Mouse (Mus musculus) midbrain, postnatal 0 days (tissue): Measurements from ENCODE around the gene Klhl24. TPM values are rescaled to one million over a fixed set of nuclear protein-coding genes. Genes with fewer than 3 reads are reported as not detected.
A peak's percentile ranks its signal among the peaks of the same experiment; 100 is the strongest.

Experiments
- ATAC-seq: fragments of 200-750 bp; cut with Nextera tagmentation; 2 replicates; pipeline ENCODE4 v1.8.0; 2017; ENCODE audit warnings: moderate number of reproducible peaks, mild to moderate bottlenecking, moderate TSS enrichment, moderate library complexity; ENCODE audit not compliant: low FRiP score
- DNase-seq: peaks from one replicate; pipeline ENCODE4 v3.0.0-alpha.2; 2015; ENCODE audit warnings: low spot score
- H3K27ac ChIP-seq: fragments of 300-500 bp; sonication (generic); 2 replicates; pipeline ENCODE4 v1.5.1; 2014; ENCODE audit warnings: low read depth, mild to moderate bottlenecking, low read length, mixed read lengths
- H3K27me3 ChIP-seq: fragments of 300-500 bp; sonication (generic); 2 replicates; pipeline ENCODE4 v1.6.1; 2014; ENCODE audit warnings: low read length, control low read depth, mixed read lengths; ENCODE audit not compliant: insufficient read depth
- H3K36me3 ChIP-seq: fragments of 300-500 bp; sonication (generic); 2 replicates; pipeline ENCODE4 v1.6.1; 2014; ENCODE audit warnings: low read length, control low read depth, mixed read lengths; ENCODE audit not compliant: insufficient read depth
- H3K4me1 ChIP-seq: fragments of 300-500 bp; sonication (generic); 2 replicates; pipeline ENCODE4 v1.6.1; 2014; ENCODE audit warnings: mild to moderate bottlenecking, control low read depth, antibody characterized with exemption, low read length, mixed read lengths; ENCODE audit not compliant: insufficient read depth
- H3K4me2 ChIP-seq: fragments of 300-500 bp; sonication (generic); 2 replicates; pipeline ENCODE4 v1.6.1; 2014; ENCODE audit warnings: low read depth, mild to moderate bottlenecking, low read length, mixed read lengths; ENCODE audit not compliant: poor library complexity, severe bottlenecking
- H3K4me3 ChIP-seq: fragments of 300-500 bp; sonication (generic); 2 replicates; pipeline ENCODE4 v1.5.1; 2014; ENCODE audit warnings: low read depth, mild to moderate bottlenecking, low read length, moderate library complexity
- H3K9ac ChIP-seq: fragments of 300-500 bp; sonication (generic); replicated peaks from 2 replicates; pipeline ENCODE4 v1.6.1; 2014; ENCODE audit warnings: mild to moderate bottlenecking, low read length, moderate library complexity, mixed read lengths; ENCODE audit not compliant: poor library complexity, severe bottlenecking
- H3K9me3 ChIP-seq: fragments of 300-500 bp; sonication (generic); 2 replicates; pipeline ENCODE4 v1.6.1; 2016; ENCODE audit warnings: low read length, control low read depth
- CTCF ChIP-seq: IDR thresholded peaks from 2 replicates; pipeline ENCODE4 v1.5.1; 2016; ENCODE audit warnings: antibody characterized with exemption, mild to moderate bottlenecking
- WGBS: fragments of 180-500 bp; shearing (Covaris S2); extraction: QIAGEN DNeasy Blood & Tissue Kit; methylation state at CpG from one replicate; pipeline ENCODE4 v1.1.7; 2014; 5-methylcytosine and 5-hydroxymethylcytosine counted together
- polyA plus RNA-seq: library from polyadenylated mRNA; unstranded; fragments of >200 nt; fragmentation: Nextera tagmentation; extraction: Ambion mirVana; gene quantifications from 2 replicates; pipeline ENCODE4 v1.2.1, GENCODE M21; 2015
- total RNA-seq: library from RNA; depleted of rRNA; stranded (reverse); fragments of >200 nt; gene quantifications from 2 replicates; pipeline ENCODE4 v1.2.3, GENCODE M21; 2014; rRNA removed

Gene Klhl24
- total and polyA plus RNA-seq, 2 experiments from 2014 or later: 36.3 to 78.2 TPM

- WGBS: 75% methylated on average over 3 of the region's 3 CpGs
- Histone ChIP-seq H3K9me3 (no peaks in the 10 kb centered on the region), H3K4me2 (no peak overlapping the region), H3K27me3 (no peaks in the 10 kb centered on the region), H3K27ac (no peak overlapping the region), H3K4me3 (no peak overlapping the region), H3K9ac (no peak overlapping the region), H3K36me3 (peaks cover 44% of the 10 kb centered on the region), H3K4me1 (no peaks in the 10 kb centered on the region)
- peak; percentile 31; the same call in 1 of the 2 replicates for ATAC-seq
- TF ChIP-seq CTCF: no peak
- no peak for DNase-seq
These were observed 71.7 kb downstream of the Klhl24 start for GRCm38 (mm10) chr16:20169071-20169470.

GRCm38 (mm10) chr16:20169471-20170106 lies 72.2 kb downstream of the Klhl24 start:
- Histone ChIP-seq H3K4me1 (no peaks in the 10 kb centered on the region), H3K27me3 (no peaks in the 10 kb centered on the region), H3K36me3 (peaks cover 48% of the 10 kb centered on the region), H3K9me3 (no peaks in the 10 kb centered on the region), H3K27ac (peak overlapping the region; percentile 14; the same call in 1 of the 2 replicates), H3K9ac (no peak overlapping the region), H3K4me3 (no peak overlapping the region), H3K4me2 (no peak overlapping the region)
- ATAC-seq (0 out of 2 replicates have a peak, but pooled peaks have one; percentile 16), DNase-seq (peak; percentile 65)
- peak; percentile 12; the same call in 1 of the 2 replicates for TF ChIP-seq CTCF
- 65% methylated on average over 3 of the region's 3 CpGs for WGBS

Other genes with a start within 250 kb of the Klhl24 start
- gene Klhl6, start 114.5 kb upstream of the Klhl24 start, total RNA-seq: 2.6 TPM in 2 replicates
- 2.5 and 2.6 TPM in 2 replicates for gene Klhl6, start 114.5 kb upstream of the Klhl24 start, polyA plus RNA-seq
- gene Yeats2, start 43.5 kb downstream of the Klhl24 start, total RNA-seq: 43.0 and 43.2 TPM in 2 replicates
- 9.9 and 11.3 TPM in 2 replicates for gene Yeats2, start 43.5 kb downstream of the Klhl24 start, polyA plus RNA-seq
- 8.6 and 9.7 TPM in 2 replicates for gene Map6d1, start 143.8 kb downstream of the Klhl24 start, total RNA-seq
- gene Map6d1, start 143.8 kb downstream of the Klhl24 start, polyA plus RNA-seq: 3.7 and 4.3 TPM in 2 replicates
- 31.8 and 104 TPM in 2 replicates for gene Parl, start 204.8 kb downstream of the Klhl24 start, total RNA-seq
- 81.8 and 82.3 TPM in 2 replicates for gene Parl, start 204.8 kb downstream of the Klhl24 start, polyA plus RNA-seq
- not detected in 2 replicates for gene Cyp2ab1, start 227.9 kb downstream of the Klhl24 start, total RNA-seq
- gene Cyp2ab1, start 227.9 kb downstream of the Klhl24 start, polyA plus RNA-seq: not detected in 2 replicates